Mouse (Mus musculus): ENCODE results near the gene Rgs7bp. TPM values are rescaled to one million over a fixed set of nuclear protein-coding genes. Genes with fewer than 3 reads are reported as not detected.

Gene Rgs7bp
- 100 to 1,000 TPM; 159 to 170 TPM for total RNA-seq (2021)

GRCm38 (mm10) chr13:105054181-105054940, at the start of gene Rgs7bp:
Rgs7bp (minus strand) TSS chr13:105054930.
- intact Hi-C loops (cut with DNase I), result loop anchor here (1.0 to 5.0 kb wide), 7 partner anchors 37 to 323 kb away; partner anchors contain the start of gene Cwc27

GRCm38 (mm10) chr13:105104385-105104784, 49.7 kb upstream of the Rgs7bp start:
- intact Hi-C loops (cut with DNase I), result no loop called here

More at GRCm38 (mm10) chr13:105054181-105054940, at the start of gene Rgs7bp:
- DNase-seq (ENCODE audit: low spot score in 2 of 2), result peak; percentile 83 to 88

GRCm38 (mm10) chr13:105100705-105101104, 46.0 kb upstream of the Rgs7bp start:
- intact Hi-C loops (cut with DNase I), result no loop called here

More at GRCm38 (mm10) chr13:105104385-105104784, 49.7 kb upstream of the Rgs7bp start:
- no peak for DNase-seq (ENCODE audit: low spot score in 2 of 2)

GRCm38 (mm10) chr13:105096316-105096715, 41.6 kb upstream of the Rgs7bp start:
- no peak for DNase-seq (ENCODE audit: low spot score in 2 of 2)
- intact Hi-C loops (cut with DNase I), result no loop called here

More at GRCm38 (mm10) chr13:105100705-105101104, 46.0 kb upstream of the Rgs7bp start:
- no peak for DNase-seq (ENCODE audit: low spot score in 2 of 2)

- DNase-seq (ENCODE audit: low spot score in 2 of 2), result peak in 1 of 2 experiments; percentile 20
- intact Hi-C loops (cut with DNase I), result no loop called here
Measured at GRCm38 (mm10) chr13:105089276-105089675, 34.5 kb upstream of the Rgs7bp start.

GRCm38 (mm10) chr13:105081862-105082261, 27.1 kb upstream of the Rgs7bp start, which contains the start of gene 4933425L06Rik:
4933425L06Rik (plus strand) TSS chr13:105082122.
- intact Hi-C loops (cut with DNase I), result no loop called here

GRCm38 (mm10) chr13:105066890-105067845, 12.4 kb upstream of the Rgs7bp start:
- DNase-seq (ENCODE audit: low spot score in 2 of 2), result no peak
- intact Hi-C loops (cut with DNase I), result no loop called here

More at GRCm38 (mm10) chr13:105081862-105082261, 27.1 kb upstream of the Rgs7bp start, which contains the start of gene 4933425L06Rik:
- DNase-seq (ENCODE audit: low spot score in 2 of 2), result no peak

- DNase-seq (ENCODE audit: low spot score in 2 of 2), result no peak
- intact Hi-C loops (cut with DNase I), result no loop called here
Measured at GRCm38 (mm10) chr13:105066119-105066518, 11.4 kb upstream of the Rgs7bp start.

GRCm38 (mm10) chr13:105055374-105055773, 644 bp upstream of the Rgs7bp start:
- intact Hi-C loops (cut with DNase I), result no loop called here
- no peak for DNase-seq (ENCODE audit: low spot score in 2 of 2)

GRCm38 (mm10) chr13:105054941-105055309, 195 bp upstream of the Rgs7bp start:
- no peak for DNase-seq (ENCODE audit: low spot score in 2 of 2)
- intact Hi-C loops (cut with DNase I), result loop anchor here (1.0 to 5.0 kb wide), 7 partner anchors 38 to 322 kb away; partner anchors contain the start of gene Cwc27

- peak; percentile 46 to 59 for DNase-seq (ENCODE audit: low spot score in 2 of 2)
- intact Hi-C loops (cut with DNase I), result loop anchor here (1.0 to 5.0 kb wide), 7 partner anchors 36 to 324 kb away; partner anchors contain the start of gene Cwc27
Measured at GRCm38 (mm10) chr13:105053618-105054017, 1.1 kb downstream of the Rgs7bp start.

GRCm38 (mm10) chr13:105051432-105051831, 3.3 kb downstream of the Rgs7bp start:
- intact Hi-C loops (cut with DNase I), result loop anchor here (5.0 kb wide), 6 partner anchors 34 to 326 kb away; partner anchors contain the start of gene Cwc27
- peak; percentile 41 to 81 for DNase-seq (ENCODE audit: low spot score in 2 of 2)

- DNase-seq (ENCODE audit: low spot score in 2 of 2), result peak; percentile 41 to 63
- intact Hi-C loops (cut with DNase I), result no loop called here
Measured at GRCm38 (mm10) chr13:105048662-105049061, 6.1 kb downstream of the Rgs7bp start.

- intact Hi-C loops (cut with DNase I), result no loop called here
- no peak for DNase-seq (ENCODE audit: low spot score in 2 of 2)
Measured at GRCm38 (mm10) chr13:105047377-105047776, 7.4 kb downstream of the Rgs7bp start.

- DNase-seq (ENCODE audit: low spot score in 2 of 2), result no peak
- intact Hi-C loops (cut with DNase I), result no loop called here
Measured at GRCm38 (mm10) chr13:105043882-105044281, 10.8 kb downstream of the Rgs7bp start.

GRCm38 (mm10) chr13:105038334-105038733, 16.4 kb downstream of the Rgs7bp start:
- intact Hi-C loops (cut with DNase I), result loop anchor here (5.0 kb wide), 1 partner anchor 76 kb away; no protein-coding TSS in a partner anchor
- DNase-seq (ENCODE audit: low spot score in 2 of 2), result peak in 1 of 2 experiments; percentile 74

- intact Hi-C loops (cut with DNase I), result loop anchor here (5.0 kb wide), 1 partner anchor 76 kb away; no protein-coding TSS in a partner anchor
- DNase-seq (ENCODE audit: low spot score in 2 of 2), result peak; percentile 55 to 90
Measured at GRCm38 (mm10) chr13:105037816-105038215, 16.9 kb downstream of the Rgs7bp start.

GRCm38 (mm10) chr13:105031882-105032281, 22.8 kb downstream of the Rgs7bp start:
- intact Hi-C loops (cut with DNase I), result no loop called here
- peak in 1 of 2 experiments; percentile 53 for DNase-seq (ENCODE audit: low spot score in 2 of 2)

- intact Hi-C loops (cut with DNase I), result no loop called here
- DNase-seq (ENCODE audit: low spot score in 2 of 2), result no peak
Measured at GRCm38 (mm10) chr13:105028276-105028675, 26.5 kb downstream of the Rgs7bp start.
